Mouse (Mus musculus) hindbrain, embryonic 13.5 days (tissue): Measurements from ENCODE around the gene Alg2. TPM values are rescaled to one million over a fixed set of nuclear protein-coding genes. Genes with fewer than 3 reads are reported as not detected.

Source experiments
- ATAC-seq: fragments of 200-750 bp; cut with Nextera tagmentation; 2 replicates; pipeline ENCODE4 v1.8.0; 2017; ENCODE audit warnings: moderate TSS enrichment; ENCODE audit not compliant: low FRiP score
- H3K27ac ChIP-seq: fragments of 300-500 bp; sonication (generic); 2 replicates; pipeline ENCODE4 v1.5.1; 2015; ENCODE audit warnings: inconsistent platforms, mild to moderate bottlenecking, moderate library complexity
- H3K27me3 ChIP-seq: fragments of 300-500 bp; sonication (generic); 2 replicates; pipeline ENCODE4 v1.6.1; 2015; ENCODE audit warnings: mild to moderate bottlenecking, inconsistent platforms
- H3K36me3 ChIP-seq: fragments of 300-500 bp; sonication (generic); 2 replicates; pipeline ENCODE4 v1.6.1; 2015; ENCODE audit warnings: mild to moderate bottlenecking, inconsistent platforms
- H3K4me1 ChIP-seq: fragments of 300-500 bp; sonication (generic); replicated peaks from 2 replicates; pipeline ENCODE4 v1.6.1; 2015; ENCODE audit warnings: inconsistent platforms
- H3K4me2 ChIP-seq: fragments of 300-500 bp; sonication (generic); 2 replicates; pipeline ENCODE4 v1.6.1; 2015; ENCODE audit warnings: inconsistent platforms, mild to moderate bottlenecking, moderate library complexity
- H3K4me3 ChIP-seq: fragments of 300-500 bp; sonication (generic); 2 replicates; pipeline ENCODE4 v1.5.1; 2015; ENCODE audit warnings: mild to moderate bottlenecking, inconsistent platforms
- H3K9ac ChIP-seq: fragments of 300-500 bp; sonication (generic); 2 replicates; pipeline ENCODE4 v1.6.1; 2015; ENCODE audit warnings: mild to moderate bottlenecking, inconsistent platforms
- H3K9me3 ChIP-seq: fragments of 300-500 bp; sonication (generic); 2 replicates; pipeline ENCODE4 v1.6.1; 2016; ENCODE audit warnings: inconsistent platforms
- WGBS: fragments of 180-500 bp; shearing (Covaris S2); methylation state at CpG from one replicate; pipeline ENCODE4 v1.1.7; 2015; 5-methylcytosine and 5-hydroxymethylcytosine counted together
- polyA plus RNA-seq: library from polyadenylated mRNA; unstranded; fragments of >200 nt; fragmentation: Nextera tagmentation; extraction: Ambion mirVana; gene quantifications from 2 replicates; pipeline ENCODE4 v1.2.1, GENCODE M21; 2015

Alg2 gene
- polyA plus RNA-seq, 1 experiment from 2014 or later: 299 TPM

- Histone ChIP-seq H3K9ac (no peak overlapping the region), H3K4me2 (no peak overlapping the region), H3K27me3 (0 out of 2 replicates have a peak, but pooled peaks cover 8% of the 10 kb centered on the region), H3K9me3 (no peaks in the 10 kb centered on the region), H3K4me3 (no peak overlapping the region), H3K36me3 (no peaks in the 10 kb centered on the region), H3K4me1 (peaks cover 32% of the 10 kb centered on the region), H3K27ac (no peak overlapping the region)
- no peak for ATAC-seq
- 82% methylated on average over 3 of the region's 3 CpGs for WGBS
These were observed 51.2 kb downstream of the Alg2 start for GRCm38 (mm10) chr4:47422946-47423345.

DNA sequence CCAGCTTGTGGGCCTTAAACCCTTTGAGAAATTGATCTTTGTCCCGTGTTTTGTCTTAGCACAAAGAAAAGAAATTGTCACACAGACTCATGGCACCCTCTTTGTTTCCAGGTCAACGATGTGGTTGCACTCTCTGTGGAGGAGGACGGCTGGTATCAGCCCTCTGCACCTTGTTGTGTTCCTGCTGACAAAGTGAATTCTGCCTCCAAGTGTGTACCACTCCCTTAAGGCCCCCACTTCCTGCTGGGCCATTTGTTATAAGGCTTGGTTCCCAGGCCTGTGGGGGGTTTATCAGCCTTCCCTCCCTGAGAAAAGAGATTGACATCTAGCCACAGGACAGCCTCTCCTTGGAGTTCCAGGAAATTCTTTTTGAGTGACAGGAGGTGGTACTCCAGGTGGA is 51.9 kb downstream of the Alg2 start:
- 11% methylated on average over 3 of the region's 3 CpGs for whole genome bisulfite sequencing
- Histone ChIP-seq H3K9ac (no peak overlapping the region), H3K4me3 (no peak overlapping the region), H3K9me3 (no peaks in the 10 kb centered on the region), H3K27ac (no peak overlapping the region), H3K36me3 (no peaks in the 10 kb centered on the region), H3K27me3 (0 out of 2 replicates have a peak, but pooled peaks cover 5% of the 10 kb centered on the region), H3K4me1 (peaks cover 32% of the 10 kb centered on the region), H3K4me2 (no peak overlapping the region)
- no peak for ATAC-seq

GRCm38 (mm10) chr4:47420191-47420590 is 53.9 kb downstream of the Alg2 start:
- Histone ChIP-seq H3K9me3 (no peaks in the 10 kb centered on the region), H3K4me2 (no peak overlapping the region), H3K4me1 (peaks cover 26% of the 10 kb centered on the region), H3K9ac (no peak overlapping the region), H3K27ac (no peak overlapping the region), H3K27me3 (no peaks in the 10 kb centered on the region), H3K4me3 (no peak overlapping the region), H3K36me3 (no peaks in the 10 kb centered on the region)
- ATAC-seq: no peak
- WGBS: 36% methylated on average over 7 of the region's 7 CpGs

DNA sequence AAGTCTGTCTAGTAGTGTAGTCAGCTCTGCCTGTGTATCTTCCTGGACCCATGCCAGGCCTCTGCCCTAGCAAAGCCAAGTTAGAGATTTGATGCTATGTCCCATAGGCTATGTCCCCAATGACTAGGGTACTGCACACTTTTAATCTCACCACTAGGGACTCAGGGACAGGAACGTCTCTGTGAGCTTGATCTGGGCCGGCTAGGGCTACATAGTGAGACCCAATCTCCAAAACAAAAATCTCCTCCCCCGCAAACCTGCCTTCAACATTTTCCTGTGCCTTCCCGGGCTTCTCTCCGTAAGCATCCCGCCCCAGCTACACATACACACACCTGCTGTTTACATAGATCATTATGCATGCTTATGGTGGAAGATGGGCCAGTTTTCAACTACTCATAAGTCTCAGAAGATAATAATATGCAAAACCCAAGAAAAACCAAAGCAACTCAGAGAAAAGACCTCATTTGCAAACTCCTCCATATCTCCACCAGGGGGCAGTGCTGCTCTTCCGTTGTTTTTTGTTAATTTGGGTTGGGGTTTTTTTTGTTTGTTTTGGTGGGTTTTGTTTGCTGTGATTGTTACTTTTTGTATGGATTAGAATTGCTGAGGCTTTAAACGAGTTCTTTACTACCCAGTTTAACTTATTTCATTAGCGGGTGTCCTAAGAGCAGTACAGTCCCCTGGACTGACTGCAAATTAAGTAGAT is 54.7 kb downstream of the Alg2 start:
- no peak overlapping the region for H3K4me3 ChIP-seq
- no peak overlapping the region for H3K27ac ChIP-seq
- H3K27me3 ChIP-seq: no peaks in the 10 kb centered on the region
- peak; percentile 52 for ATAC-seq
- no peaks in the 10 kb centered on the region for H3K9me3 ChIP-seq
- peaks cover 19% of the 10 kb centered on the region for H3K4me1 ChIP-seq
- H3K36me3 ChIP-seq: peaks cover 4% of the 10 kb centered on the region; the same call in 1 of the 2 replicates
- H3K4me2 ChIP-seq: no peak overlapping the region
- 28% methylated on average over 9 of the region's 9 CpGs for WGBS
- H3K9ac ChIP-seq: no peak overlapping the region

DNA sequence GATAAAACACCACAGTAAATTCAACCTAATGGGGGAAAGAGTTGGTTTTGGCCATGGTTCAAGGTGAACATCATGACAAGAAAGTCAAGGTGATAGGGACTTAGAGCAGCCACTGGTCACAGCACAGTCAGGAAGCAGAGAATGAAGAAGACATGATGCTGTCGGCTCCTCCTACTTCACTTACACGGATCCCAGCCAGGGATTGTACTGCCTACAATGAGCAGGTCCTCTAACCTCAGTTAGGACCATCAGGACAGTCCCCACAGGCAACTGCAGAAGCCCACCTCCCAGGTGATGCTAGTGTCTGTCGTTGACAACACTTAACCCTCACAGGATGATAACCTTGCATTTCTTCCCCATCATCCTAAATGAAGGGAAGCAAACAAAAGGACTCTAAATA is 56.3 kb downstream of the Alg2 start:
- WGBS: 71% methylated on average over 3 of the region's 3 CpGs
- H3K36me3 ChIP-seq: peaks cover 4% of the 10 kb centered on the region
- H3K27ac ChIP-seq: no peak overlapping the region
- no peaks in the 10 kb centered on the region for H3K27me3 ChIP-seq
- ATAC-seq: no peak
- peaks cover 10% of the 10 kb centered on the region; the same call in 1 of the 2 replicates for H3K4me1 ChIP-seq
- H3K4me3 ChIP-seq: no peak overlapping the region
- no peaks in the 10 kb centered on the region for H3K9me3 ChIP-seq
- H3K4me2 ChIP-seq: no peak overlapping the region
- no peak overlapping the region for H3K9ac ChIP-seq

Other genes with a start within 250 kb of the Alg2 start
- 46.1 and 50.2 TPM in 2 replicates for gene Tgfbr1, start 121.1 kb downstream of the Alg2 start, polyA plus RNA-seq
- 296 and 305 TPM in 2 replicates for gene Sec61b, start 325 bp upstream of the Alg2 start, polyA plus RNA-seq